Mouse (Mus musculus): ENCODE data around the gene Slc25a15. TPM values are rescaled to one million over a fixed set of nuclear protein-coding genes. Genes with fewer than 3 reads are reported as not detected.
A peak's percentile ranks its signal among the peaks of the same experiment; 100 is the strongest.

Slc25a15 gene
- 10.1 TPM for polyA plus RNA-seq (2021)

DNA sequence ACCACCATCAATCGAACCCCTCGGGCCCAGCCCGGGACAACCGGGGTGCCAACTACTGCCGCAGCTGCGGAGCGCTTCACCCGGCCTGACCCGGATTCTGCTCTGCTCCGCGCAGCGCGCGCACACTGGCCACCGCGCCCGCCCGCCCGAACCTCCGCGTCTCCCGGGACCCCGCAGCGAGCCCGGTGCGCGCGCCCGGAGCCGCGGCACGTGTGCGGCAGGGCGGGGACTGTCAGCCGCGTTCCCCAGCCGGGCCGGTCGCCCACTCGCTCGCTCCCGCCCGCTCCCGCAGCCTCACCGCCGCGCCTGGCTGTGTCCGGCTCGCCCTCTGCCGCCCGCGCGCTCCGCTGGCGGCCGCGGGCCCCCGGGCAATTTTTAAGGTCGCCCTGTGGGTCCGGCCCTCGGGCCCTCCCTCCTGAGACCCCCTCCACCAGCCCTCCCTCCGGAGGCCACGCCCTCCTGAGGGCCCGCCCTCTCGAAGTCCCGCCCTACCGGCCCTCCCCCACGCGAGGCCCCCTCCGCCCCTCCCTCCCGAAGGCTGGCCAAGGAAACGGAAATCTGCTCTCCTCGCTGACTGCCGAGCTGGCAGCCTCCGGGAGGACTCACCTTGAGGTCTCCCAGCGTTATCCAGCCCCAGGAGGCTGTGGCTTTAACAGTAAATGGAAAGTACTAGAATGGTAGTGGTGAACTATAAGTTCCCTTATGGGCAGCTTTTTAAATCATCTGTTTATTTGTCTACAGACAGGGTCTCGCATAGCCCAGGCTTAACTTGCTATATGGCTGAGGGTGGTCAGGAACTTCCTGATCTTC, at the start of gene Slc25a15:
Gene Slc25a15, minus strand, starts transcription at position 456 of the 810 bp plus-strand sequence.
- POLR2A ChIA-PET = interaction anchor here (0.9 to 1.3 kb wide), 2 partner anchors 12 to 356 kb away, joined by 3 to 4 read pairs; no protein-coding TSS in a partner anchor
- no peak for TF ChIP-seq CTCF (IDR thresholded peaks at IDR 0.05)
- no peaks in the 10 kb centered on the region for H3K27me3 ChIP-seq
- DNase-seq (ENCODE audit: low read depth, low spot score) (peak; percentile 57), ATAC-seq (peak; percentile 92)
- CTCF ChIA-PET = interaction anchor here (1.5 kb wide), 1 partner anchor 24 kb away, joined by 4 read pairs; no protein-coding TSS in a partner anchor
- in situ Hi-C loops (cut with MboI; ENCODE audit: low pct_unique_long_range_greater_than_20kb) = no loop called here

- TF ChIP-seq CTCF (IDR thresholded peaks at IDR 0.05) = no peak
- no peaks in the 10 kb centered on the region for H3K27me3 ChIP-seq
- in situ Hi-C loops (cut with MboI; ENCODE audit: low pct_unique_long_range_greater_than_20kb) = no loop called here
- CTCF ChIA-PET = no interaction called here
- POLR2A ChIA-PET = no interaction called here
- ATAC-seq (no peak), DNase-seq (ENCODE audit: low read depth, low spot score) (no peak)
Observed at GRCm38 (mm10) chr8:22411971-22412370, 13.6 kb upstream of the Slc25a15 start.

GRCm38 (mm10) chr8:22411282-22411702, 12.9 kb upstream of the Slc25a15 start, which contains the start of gene Mrps31:
TSS of gene Mrps31 (plus strand) at chr8:22411361.
- ChIA-PET POLR2A (interaction anchor here (0.7 kb wide), 1 partner anchor 288 kb away, joined by 3 read pairs; no protein-coding TSS in a partner anchor), CTCF (no interaction called here)
- DNase-seq (ENCODE audit: low read depth, low spot score) (peak; percentile 69), ATAC-seq (peak; percentile 78)
- no peaks in the 10 kb centered on the region for H3K27me3 ChIP-seq
- in situ Hi-C loops (cut with MboI; ENCODE audit: low pct_unique_long_range_greater_than_20kb) = no loop called here
- no peak for TF ChIP-seq CTCF (IDR thresholded peaks at IDR 0.05)

- H3K27me3 ChIP-seq = no peaks in the 10 kb centered on the region
- in situ Hi-C loops (cut with MboI; ENCODE audit: low pct_unique_long_range_greater_than_20kb) = no loop called here
- ATAC-seq (peak; percentile 40), DNase-seq (ENCODE audit: low read depth, low spot score) (no peak)
- CTCF ChIA-PET = interaction anchor here (1.0 kb wide), 1 partner anchor 205 kb away, joined by 3 read pairs; no protein-coding TSS in a partner anchor
- POLR2A ChIA-PET = interaction anchor here (0.7 to 0.8 kb wide), 2 partner anchors 11 to 289 kb away, joined by 3 read pairs; no protein-coding TSS in a partner anchor
- no peak for TF ChIP-seq CTCF (IDR thresholded peaks at IDR 0.05)
Observed at GRCm38 (mm10) chr8:22410688-22411281, 12.4 kb upstream of the Slc25a15 start.

DNA sequence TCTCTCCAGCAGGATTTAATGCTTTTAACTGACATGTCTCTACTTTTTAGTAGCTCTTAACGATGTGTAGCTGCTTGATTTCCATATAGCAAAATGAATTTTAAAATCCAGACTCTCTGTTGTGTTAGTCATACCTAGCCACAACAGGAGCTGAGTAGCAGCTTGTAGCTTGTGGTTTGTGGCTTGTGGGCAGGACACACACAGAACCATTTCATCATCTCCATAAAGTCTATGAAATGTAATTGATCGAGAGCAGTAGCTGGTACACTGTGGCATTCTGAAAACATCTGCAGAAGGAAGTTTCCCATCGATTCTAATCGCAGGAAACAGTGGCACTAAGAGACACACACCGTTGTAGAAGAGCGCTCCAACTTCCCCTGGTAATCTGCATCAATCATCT, 7.3 kb upstream of the Slc25a15 start:
- POLR2A ChIA-PET = no interaction called here
- no peak for ATAC-seq
- CTCF ChIA-PET = no interaction called here
- no peak for DNase-seq (ENCODE audit: low read depth, low spot score)
- no peak for TF ChIP-seq CTCF (IDR thresholded peaks at IDR 0.05)
- in situ Hi-C loops (cut with MboI; ENCODE audit: low pct_unique_long_range_greater_than_20kb) = no loop called here
- H3K27me3 ChIP-seq = no peaks in the 10 kb centered on the region

DNA sequence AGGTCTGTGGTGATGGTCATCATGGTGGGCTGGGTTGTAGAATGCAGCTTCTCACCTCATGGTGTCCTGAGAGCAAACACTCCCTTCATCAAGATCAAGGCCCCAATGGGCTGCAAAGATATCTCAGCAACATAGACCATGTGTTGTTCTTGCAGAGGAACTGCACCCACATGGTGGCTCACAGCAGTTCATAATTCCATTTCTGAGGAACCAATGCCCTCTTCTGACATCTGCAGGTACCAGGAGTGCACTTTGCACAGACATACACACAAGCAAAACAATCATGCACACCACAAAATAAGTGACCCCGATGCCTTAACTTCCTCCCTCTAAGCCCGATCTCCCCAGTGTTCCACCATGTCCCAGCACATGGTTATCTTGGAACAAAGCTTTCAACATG, 4.8 kb upstream of the Slc25a15 start:
- no peaks in the 10 kb centered on the region for H3K27me3 ChIP-seq
- ATAC-seq = no peak
- TF ChIP-seq CTCF (IDR thresholded peaks at IDR 0.05) = no peak
- POLR2A ChIA-PET = no interaction called here
- DNase-seq (ENCODE audit: low read depth, low spot score) = no peak
- in situ Hi-C loops (cut with MboI; ENCODE audit: low pct_unique_long_range_greater_than_20kb) = no loop called here
- CTCF ChIA-PET = interaction anchor here (1.3 kb wide), 1 partner anchor 13 kb away, joined by 4 read pairs; no protein-coding TSS in a partner anchor

- in situ Hi-C loops (cut with MboI; ENCODE audit: low pct_unique_long_range_greater_than_20kb) = no loop called here
- ATAC-seq = no peak
- no peak for DNase-seq (ENCODE audit: low read depth, low spot score)
- no peaks in the 10 kb centered on the region for H3K27me3 ChIP-seq
- no peak for TF ChIP-seq CTCF (IDR thresholded peaks at IDR 0.05)
- CTCF ChIA-PET = no interaction called here
- POLR2A ChIA-PET = no interaction called here
Observed at GRCm38 (mm10) chr8:22400593-22400992, 2.2 kb upstream of the Slc25a15 start.

GRCm38 (mm10) chr8:22399285-22399880, 986 bp upstream of the Slc25a15 start:
- in situ Hi-C loops (cut with MboI; ENCODE audit: low pct_unique_long_range_greater_than_20kb) = no loop called here
- DNase-seq (ENCODE audit: low read depth, low spot score) (no peak), ATAC-seq (no peak)
- ChIA-PET CTCF (interaction anchor here (1.5 kb wide), 1 partner anchor 23 kb away, joined by 4 read pairs; no protein-coding TSS in a partner anchor), POLR2A (interaction anchor here (0.9 to 1.3 kb wide), 2 partner anchors 11 to 355 kb away, joined by 3 to 4 read pairs; no protein-coding TSS in a partner anchor)
- H3K27me3 ChIP-seq = no peaks in the 10 kb centered on the region
- no peak for TF ChIP-seq CTCF (IDR thresholded peaks at IDR 0.05)

GRCm38 (mm10) chr8:22397811-22398141, 621 bp downstream of the Slc25a15 start:
- POLR2A ChIA-PET = no interaction called here
- DNase-seq (ENCODE audit: low read depth, low spot score) (no peak), ATAC-seq (no peak)
- in situ Hi-C loops (cut with MboI; ENCODE audit: low pct_unique_long_range_greater_than_20kb) = no loop called here
- TF ChIP-seq CTCF (IDR thresholded peaks at IDR 0.05) = no peak
- CTCF ChIA-PET = no interaction called here
- H3K27me3 ChIP-seq = no peaks in the 10 kb centered on the region

GRCm38 (mm10) chr8:22395256-22395655, 3.1 kb downstream of the Slc25a15 start:
- no peak for ATAC-seq
- ChIA-PET CTCF (interaction anchor here (1.1 kb wide), 1 partner anchor 125 kb away, joined by 3 read pairs; no protein-coding TSS in a partner anchor), POLR2A (no interaction called here)
- in situ Hi-C loops (cut with MboI; ENCODE audit: low pct_unique_long_range_greater_than_20kb) = no loop called here
- DNase-seq (ENCODE audit: low read depth, low spot score) = no peak
- TF ChIP-seq CTCF (IDR thresholded peaks at IDR 0.05) = no peak
- no peaks in the 10 kb centered on the region for H3K27me3 ChIP-seq

DNA sequence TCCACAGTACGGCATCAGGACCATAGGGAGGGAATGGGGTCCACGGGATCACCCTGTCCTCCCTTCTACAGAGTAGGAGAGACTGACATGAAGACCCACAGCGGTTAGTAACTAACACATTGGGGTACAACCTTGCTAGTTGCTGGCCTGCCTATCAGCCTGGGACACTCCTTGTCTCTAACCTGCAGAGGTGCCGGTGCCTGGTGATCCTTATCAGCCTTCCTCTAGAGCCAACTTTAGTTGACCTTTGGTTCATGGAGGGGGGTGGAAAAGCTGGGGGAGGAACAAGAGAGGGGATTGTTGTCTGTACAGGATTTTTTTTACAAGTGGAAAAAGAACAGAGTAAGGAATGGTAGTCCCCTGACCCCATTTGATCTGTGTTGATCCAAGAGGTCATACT, 3.9 kb downstream of the Slc25a15 start:
- DNase-seq (ENCODE audit: low read depth, low spot score) (no peak), ATAC-seq (no peak)
- H3K27me3 ChIP-seq = no peaks in the 10 kb centered on the region
- no peak for TF ChIP-seq CTCF (IDR thresholded peaks at IDR 0.05)
- in situ Hi-C loops (cut with MboI; ENCODE audit: low pct_unique_long_range_greater_than_20kb) = no loop called here
- POLR2A ChIA-PET = no interaction called here
- CTCF ChIA-PET = no interaction called here
